Mouse (Mus musculus): ENCODE results near the gene AW209491.

The AW209491 gene

GRCm38 (mm10) chr13:14629726-14630641, at the start of gene AW209491:
AW209491 (plus strand) TSS chr13:14630154.
- peak; percentile 91 for DNase-seq (ENCODE audit: low spot score)

GRCm38 (mm10) chr13:14580392-14580791, 49.6 kb upstream of the AW209491 start:
- DNase-seq (ENCODE audit: low spot score) = no peak

GRCm38 (mm10) chr13:14602744-14603143, 27.2 kb upstream of the AW209491 start:
- DNase-seq (ENCODE audit: low spot score) = no peak

GRCm38 (mm10) chr13:14607616-14608015, 22.3 kb upstream of the AW209491 start:
- DNase-seq (ENCODE audit: low spot score) = no peak

GRCm38 (mm10) chr13:14612463-14612862, 17.5 kb upstream of the AW209491 start:
- DNase-seq (ENCODE audit: low spot score) = no peak

GRCm38 (mm10) chr13:14612926-14613529, 16.9 kb upstream of the AW209491 start, which contains the start of the genes Mrpl32 and Psma2:
Mrpl32 (minus strand) TSS chr13:14613165.
Psma2 (plus strand) TSS chr13:14613240.
- DNase-seq (ENCODE audit: low spot score) = peak; percentile 97

GRCm38 (mm10) chr13:14613553-14613952, 16.4 kb upstream of the AW209491 start:
- DNase-seq (ENCODE audit: low spot score) = no peak

GRCm38 (mm10) chr13:14618724-14619123, 11.2 kb upstream of the AW209491 start:
- DNase-seq (ENCODE audit: low spot score) = peak; percentile 29

- DNase-seq (ENCODE audit: low spot score) = no peak
Observed at GRCm38 (mm10) chr13:14639998-14640397, 10.0 kb downstream of the AW209491 start.

- no peak for DNase-seq (ENCODE audit: low spot score)
Observed at GRCm38 (mm10) chr13:14649301-14649700, 19.3 kb downstream of the AW209491 start.

- no peak for DNase-seq (ENCODE audit: low spot score)
Observed at GRCm38 (mm10) chr13:14667107-14667506, 37.2 kb downstream of the AW209491 start.

- no peak for DNase-seq (ENCODE audit: low spot score)
Observed at GRCm38 (mm10) chr13:14670342-14670741, 40.4 kb downstream of the AW209491 start.

All from testis, postnatal 14 days (tissue).